Mouse (Mus musculus): ENCODE results near the gene Rasgef1c. TPM values are rescaled to one million over a fixed set of nuclear protein-coding genes. Genes with fewer than 3 reads are reported as not detected.
A peak's percentile ranks its signal among the peaks of the same experiment; 100 is the strongest.

The Rasgef1c gene
- polyA plus RNA-seq, 1 experiment, result not detected

DNA sequence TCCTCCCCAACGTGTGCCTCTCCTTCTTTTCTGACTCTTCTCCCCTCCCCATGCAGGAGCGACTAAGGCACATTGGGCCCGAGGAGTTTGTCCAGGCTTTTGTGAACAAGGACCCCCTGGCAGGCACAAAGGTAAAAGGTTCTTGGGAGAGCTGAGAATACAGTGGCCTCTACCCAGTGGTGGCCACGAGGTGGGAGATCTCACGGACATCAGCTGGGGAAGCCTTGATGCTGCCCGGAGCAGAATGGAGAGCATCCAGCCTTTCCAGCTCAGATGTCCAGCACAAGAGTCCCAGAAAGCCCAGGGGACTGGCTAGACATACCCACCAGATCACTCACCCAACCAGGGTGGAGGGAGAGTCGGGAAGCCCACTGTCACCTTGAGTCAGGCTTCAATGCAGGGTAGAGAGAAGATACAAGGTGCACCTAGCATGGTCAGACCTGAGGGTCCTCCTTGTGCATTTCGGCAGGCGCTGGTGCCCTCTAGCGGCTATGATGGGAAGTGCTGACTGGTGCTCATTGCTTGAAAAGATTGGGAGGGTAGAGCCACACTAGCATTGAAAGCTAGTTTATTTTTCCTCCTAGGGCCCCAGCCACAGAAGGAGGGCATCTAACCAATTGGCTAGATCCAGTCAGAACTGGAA lies 59.6 kb downstream of the Rasgef1c start:
- no peak overlapping the region for H3K27ac ChIP-seq (ENCODE audit: insufficient read depth, low read length)
- no peak overlapping the region for H3K4me3 ChIP-seq (ENCODE audit: insufficient read depth, low read length)
- TF ChIP-seq POLR2A (IDR thresholded peaks at IDR 0.05; ENCODE audit: low read depth, low read length) (no peak), CTCF (IDR thresholded peaks at IDR 0.05; ENCODE audit: borderline replicate concordance, insufficient read depth, low read length) (peak; percentile 92)
- no peaks in the 10 kb centered on the region for H3K4me1 ChIP-seq (ENCODE audit: control insufficient read depth, insufficient read depth, low read length)

DNA sequence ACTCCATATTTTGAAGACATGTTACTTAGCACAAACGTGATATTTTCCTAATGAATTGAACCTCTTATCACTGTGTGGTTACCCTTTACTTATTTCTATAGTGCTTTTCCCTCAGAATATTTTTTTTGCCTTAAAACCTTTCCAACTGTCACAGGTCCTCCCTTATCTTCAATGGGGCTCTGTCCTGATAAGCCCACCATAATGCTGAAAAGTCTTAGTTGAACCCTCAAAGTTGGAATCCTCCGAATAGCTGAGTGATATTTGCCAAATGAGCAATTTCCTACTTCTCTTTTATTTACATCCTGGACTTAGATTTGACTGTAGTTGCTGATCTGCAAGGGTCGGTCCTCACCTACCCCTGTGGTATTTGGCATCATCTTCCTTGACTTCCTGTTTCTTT lies 63.7 kb downstream of the Rasgef1c start:
- no peak overlapping the region for H3K27ac ChIP-seq (ENCODE audit: insufficient read depth, low read length)
- H3K4me3 ChIP-seq (ENCODE audit: insufficient read depth, low read length), result no peak overlapping the region
- TF ChIP-seq CTCF (IDR thresholded peaks at IDR 0.05; ENCODE audit: borderline replicate concordance, insufficient read depth, low read length) (no peak), POLR2A (IDR thresholded peaks at IDR 0.05; ENCODE audit: low read depth, low read length) (no peak)
- H3K4me1 ChIP-seq (ENCODE audit: control insufficient read depth, insufficient read depth, low read length), result no peaks in the 10 kb centered on the region

DNA sequence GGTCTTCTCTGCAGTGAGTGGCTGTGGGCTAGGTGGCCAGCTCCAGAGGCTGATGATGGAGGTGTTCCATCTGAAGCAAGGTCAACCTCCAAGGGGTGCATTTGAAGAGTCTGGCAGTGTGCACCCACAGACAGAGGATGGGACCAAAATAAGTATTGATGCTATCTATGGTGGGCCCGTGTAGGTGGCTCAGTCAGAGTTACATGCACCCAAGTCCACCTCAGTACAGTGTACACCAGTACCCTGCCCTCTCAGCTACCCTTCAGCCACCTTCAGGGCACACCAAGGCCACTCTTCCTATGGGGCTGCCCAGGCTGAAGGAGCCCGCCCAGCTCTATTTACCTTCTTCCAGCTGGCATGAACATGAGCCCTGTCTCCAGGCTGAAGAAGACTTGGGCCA lies 68.1 kb downstream of the Rasgef1c start:
- TF ChIP-seq CTCF (IDR thresholded peaks at IDR 0.05; ENCODE audit: borderline replicate concordance, insufficient read depth, low read length) (no peak), POLR2A (IDR thresholded peaks at IDR 0.05; ENCODE audit: low read depth, low read length) (no peak)
- Histone ChIP-seq H3K4me1 (ENCODE audit: control insufficient read depth, insufficient read depth, low read length) (no peaks in the 10 kb centered on the region), H3K4me3 (ENCODE audit: insufficient read depth, low read length) (no peak overlapping the region), H3K27ac (ENCODE audit: insufficient read depth, low read length) (no peak overlapping the region)

DNA sequence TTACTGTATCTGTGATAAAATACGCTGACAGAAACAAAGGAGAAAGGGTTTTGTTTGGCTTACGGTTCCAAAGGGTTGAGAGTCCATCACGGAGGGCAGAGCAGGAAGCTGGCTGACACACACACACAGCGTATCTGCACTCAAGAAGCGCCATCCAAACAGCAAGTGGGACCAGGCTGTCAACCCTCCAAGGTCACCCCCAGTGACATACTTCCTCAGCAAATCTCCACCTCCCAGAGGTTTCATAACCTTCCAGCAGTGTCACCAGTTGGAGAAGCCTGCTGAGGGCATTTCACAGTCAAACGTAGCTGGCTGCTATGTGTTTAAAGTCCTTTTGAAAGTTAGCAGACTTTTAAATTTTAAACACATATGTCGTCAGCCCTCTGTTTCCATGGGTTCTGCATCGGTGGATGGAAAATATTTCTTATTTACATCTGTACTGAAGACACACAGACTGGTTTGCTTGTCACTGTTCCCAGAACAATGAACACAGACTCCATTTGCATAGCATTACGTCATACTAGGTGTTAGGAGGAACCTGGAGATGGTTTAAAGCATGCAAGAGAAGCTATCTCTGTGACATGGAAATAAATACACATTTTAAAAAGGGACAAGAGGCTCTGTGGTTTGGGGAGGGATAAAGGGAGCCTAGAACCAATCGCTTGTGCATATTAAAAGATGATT lies 72.2 kb downstream of the Rasgef1c start:
- H3K27ac ChIP-seq (ENCODE audit: insufficient read depth, low read length), result no peak overlapping the region
- no peaks in the 10 kb centered on the region for H3K4me1 ChIP-seq (ENCODE audit: control insufficient read depth, insufficient read depth, low read length)
- TF ChIP-seq CTCF (IDR thresholded peaks at IDR 0.05; ENCODE audit: borderline replicate concordance, insufficient read depth, low read length) (no peak), POLR2A (IDR thresholded peaks at IDR 0.05; ENCODE audit: low read depth, low read length) (no peak)
- H3K4me3 ChIP-seq (ENCODE audit: insufficient read depth, low read length), result no peak overlapping the region

DNA sequence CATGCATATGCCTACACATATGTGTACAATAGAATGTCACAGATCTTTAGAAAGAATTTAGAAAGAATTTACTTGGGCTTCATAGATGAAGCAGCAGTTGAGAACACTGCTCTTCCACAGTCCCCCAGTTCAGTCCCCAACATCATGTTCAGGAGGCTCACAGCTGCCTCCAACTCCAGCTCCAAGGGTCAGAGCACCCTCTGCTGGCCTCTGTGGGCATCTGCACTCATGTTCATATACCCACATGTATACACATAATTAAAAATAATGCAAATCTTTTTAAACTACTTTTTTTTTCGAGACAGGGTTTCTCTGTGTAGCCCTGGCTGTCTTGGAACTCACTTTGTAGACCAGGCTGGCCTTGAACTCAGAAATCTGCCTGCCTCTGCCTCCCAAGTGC lies 73.0 kb downstream of the Rasgef1c start:
- H3K27ac ChIP-seq (ENCODE audit: insufficient read depth, low read length), result no peak overlapping the region
- no peak for TF ChIP-seq CTCF (IDR thresholded peaks at IDR 0.05; ENCODE audit: borderline replicate concordance, insufficient read depth, low read length)
- TF ChIP-seq POLR2A (IDR thresholded peaks at IDR 0.05; ENCODE audit: low read depth, low read length), result no peak
- H3K4me3 ChIP-seq (ENCODE audit: insufficient read depth, low read length), result no peak overlapping the region
- no peaks in the 10 kb centered on the region for H3K4me1 ChIP-seq (ENCODE audit: control insufficient read depth, insufficient read depth, low read length)

DNA sequence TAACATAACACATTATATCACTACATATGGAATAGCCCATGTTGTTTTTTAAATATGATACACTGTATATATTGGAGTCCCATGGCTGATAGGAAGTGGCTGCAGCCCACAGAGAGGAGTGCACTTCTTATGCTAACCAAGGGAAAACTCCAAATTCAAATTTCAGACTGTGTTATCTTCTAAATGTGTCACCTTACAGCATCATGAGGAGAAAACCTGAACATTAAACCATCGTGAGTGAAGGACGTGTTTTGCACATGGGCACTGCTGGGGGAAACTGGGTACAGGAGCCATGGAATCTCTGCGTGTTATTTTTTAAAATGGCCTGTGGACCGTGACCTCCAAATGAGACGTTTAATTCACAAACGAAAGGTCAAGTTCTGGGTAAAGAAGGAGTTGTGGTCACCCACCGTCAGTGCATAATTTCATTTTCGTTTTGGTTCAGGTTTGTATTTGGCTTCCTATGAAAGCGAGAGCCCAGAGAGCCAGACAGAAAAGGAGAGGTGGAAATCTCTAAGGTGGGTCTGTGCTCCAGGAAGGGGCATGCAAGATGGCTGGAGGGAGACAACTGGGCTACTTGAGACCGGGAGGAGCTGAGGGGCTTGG lies 76.4 kb downstream of the Rasgef1c start:
- no peak for TF ChIP-seq POLR2A (IDR thresholded peaks at IDR 0.05; ENCODE audit: low read depth, low read length)
- no peak for TF ChIP-seq CTCF (IDR thresholded peaks at IDR 0.05; ENCODE audit: borderline replicate concordance, insufficient read depth, low read length)
- Histone ChIP-seq H3K4me3 (ENCODE audit: insufficient read depth, low read length) (no peak overlapping the region), H3K27ac (ENCODE audit: insufficient read depth, low read length) (no peak overlapping the region), H3K4me1 (ENCODE audit: control insufficient read depth, insufficient read depth, low read length) (no peaks in the 10 kb centered on the region)

DNA sequence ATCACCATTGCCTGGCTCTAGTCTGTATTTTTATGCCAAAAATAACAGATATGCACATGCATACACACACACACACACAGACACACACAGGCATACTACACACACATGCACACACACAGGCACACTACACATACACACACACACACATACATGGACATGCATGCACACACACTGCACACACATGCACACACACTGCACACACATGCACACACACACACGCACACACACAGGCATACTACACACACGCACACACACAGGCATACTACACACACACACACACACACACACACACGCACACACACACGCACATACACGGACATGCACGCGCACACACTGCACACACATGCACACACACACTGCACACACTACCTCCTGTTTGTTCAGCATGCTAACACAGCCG lies 77.3 kb downstream of the Rasgef1c start:
- Histone ChIP-seq H3K4me3 (ENCODE audit: insufficient read depth, low read length) (no peak overlapping the region), H3K4me1 (ENCODE audit: control insufficient read depth, insufficient read depth, low read length) (no peaks in the 10 kb centered on the region), H3K27ac (ENCODE audit: insufficient read depth, low read length) (no peak overlapping the region)
- TF ChIP-seq POLR2A (IDR thresholded peaks at IDR 0.05; ENCODE audit: low read depth, low read length), result no peak; the same call in 1 of the 2 replicates
- TF ChIP-seq CTCF (IDR thresholded peaks at IDR 0.05; ENCODE audit: borderline replicate concordance, insufficient read depth, low read length), result peak; percentile 15; the same call in 1 of the 2 replicates

DNA sequence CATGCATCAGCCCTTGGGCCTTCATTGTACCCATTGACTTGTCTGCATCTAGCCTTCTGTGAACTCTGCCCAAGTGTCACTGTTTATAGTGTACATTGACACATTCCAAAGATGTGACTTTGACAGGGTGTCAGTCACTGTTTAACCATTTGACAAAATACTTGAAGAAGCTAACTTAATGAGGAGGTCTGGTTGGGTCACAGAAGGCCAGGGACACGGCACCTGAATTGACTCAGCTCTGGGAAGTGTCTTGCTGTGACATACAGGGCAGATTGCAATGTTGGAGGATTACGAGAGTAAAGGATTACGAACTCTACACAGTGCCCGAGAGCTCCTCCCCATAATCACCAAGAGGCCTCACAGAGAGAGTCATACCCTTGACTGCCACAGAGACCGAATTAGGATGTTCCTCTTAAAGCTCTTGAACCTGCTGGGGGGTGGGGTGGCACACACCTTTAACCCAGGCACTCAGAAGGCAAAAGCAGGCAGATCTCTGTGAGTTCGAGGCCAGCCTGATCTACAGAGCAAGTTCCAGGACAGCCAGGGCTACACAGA lies 79.1 kb downstream of the Rasgef1c start:
- no peaks in the 10 kb centered on the region for H3K4me1 ChIP-seq (ENCODE audit: control insufficient read depth, insufficient read depth, low read length)
- H3K27ac ChIP-seq (ENCODE audit: insufficient read depth, low read length), result no peak overlapping the region
- H3K4me3 ChIP-seq (ENCODE audit: insufficient read depth, low read length), result no peak overlapping the region
- no peak for TF ChIP-seq CTCF (IDR thresholded peaks at IDR 0.05; ENCODE audit: borderline replicate concordance, insufficient read depth, low read length)
- TF ChIP-seq POLR2A (IDR thresholded peaks at IDR 0.05; ENCODE audit: low read depth, low read length), result no peak

DNA sequence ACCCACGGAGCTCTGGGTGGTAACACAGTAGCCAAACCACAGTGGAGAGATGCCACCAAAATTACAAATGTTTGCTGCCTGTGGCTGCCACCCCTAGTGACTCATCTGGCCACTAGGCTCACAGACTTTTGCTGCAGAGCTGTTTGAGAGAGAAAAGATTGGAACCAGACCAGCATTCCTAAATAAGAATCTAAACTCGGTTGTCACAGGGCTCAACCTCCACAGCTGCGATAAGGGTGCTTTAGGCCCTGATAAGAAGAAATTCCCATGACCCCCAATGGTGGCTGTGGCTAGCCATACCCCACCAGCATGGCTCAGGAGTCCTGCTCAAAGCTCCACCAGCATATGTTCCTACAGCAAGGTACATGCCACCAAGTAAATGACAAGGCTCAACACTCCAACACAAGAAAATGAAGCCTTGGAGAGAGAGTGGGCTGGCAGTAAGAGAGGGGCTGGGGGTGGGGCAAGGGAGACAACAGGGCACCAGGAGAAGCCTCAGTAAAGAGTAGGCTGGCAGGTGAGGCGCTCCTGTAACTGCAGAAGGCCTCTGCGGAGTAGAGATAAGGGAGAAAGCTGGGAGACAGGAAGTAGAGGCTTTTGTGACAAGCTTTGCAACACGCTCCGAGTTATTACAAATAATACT lies 79.8 kb downstream of the Rasgef1c start:
- H3K4me1 ChIP-seq (ENCODE audit: control insufficient read depth, insufficient read depth, low read length), result no peaks in the 10 kb centered on the region
- H3K4me3 ChIP-seq (ENCODE audit: insufficient read depth, low read length), result no peak overlapping the region
- no peak for TF ChIP-seq POLR2A (IDR thresholded peaks at IDR 0.05; ENCODE audit: low read depth, low read length)
- TF ChIP-seq CTCF (IDR thresholded peaks at IDR 0.05; ENCODE audit: borderline replicate concordance, insufficient read depth, low read length), result no peak
- H3K27ac ChIP-seq (ENCODE audit: insufficient read depth, low read length), result no peak overlapping the region
